Mouse (Mus musculus): Measurements from ENCODE around the gene Capn5. TPM values are rescaled to one million over a fixed set of nuclear protein-coding genes. Genes with fewer than 3 reads are reported as not detected.

The Capn5 gene
- polyA plus RNA-seq (2016; fragmentation: Nextera tagmentation; extraction: Ambion mirVana), result 6.4 and 7.0 TPM in 2 replicates

- Histone ChIP-seq H3K4me1 (peaks cover 20% of the 10 kb centered on the region), H3K36me3 (no peaks in the 10 kb centered on the region), H3K9me3 (replicated peaks) (no peaks in the 10 kb centered on the region), H3K27me3 (ENCODE audit: low read depth, poor library complexity, severe bottlenecking) (peaks cover 37% of the 10 kb centered on the region), H3K4me3 (peak within 1 kb of the TSS; percentile 84), H3K27ac (replicated peaks) (peak within 1 kb of the TSS; percentile 83)
- 2% methylated on average over 41 of the region's 44 CpGs for WGBS
- DNase-seq (ENCODE audit: low spot score), result peak; percentile 84
Measured at GRCm38 (mm10) chr7:98177929-98178559, at the start of gene Capn5. Gene Capn5 (minus strand): TSS chr7:98178274.

GRCm38 (mm10) chr7:98223796-98224195 is 45.7 kb upstream of the Capn5 start:
- Histone ChIP-seq H3K27me3 (ENCODE audit: low read depth, poor library complexity, severe bottlenecking) (no peaks in the 10 kb centered on the region), H3K4me3 (no peak overlapping the region), H3K27ac (replicated peaks) (no peak overlapping the region), H3K36me3 (no peaks in the 10 kb centered on the region), H3K4me1 (no peaks in the 10 kb centered on the region), H3K9me3 (replicated peaks) (no peaks in the 10 kb centered on the region)
- WGBS, result 95% methylated on average over 4 of the region's 4 CpGs
- DNase-seq (ENCODE audit: low spot score), result no peak

GRCm38 (mm10) chr7:98216713-98217112 is 38.6 kb upstream of the Capn5 start:
- Histone ChIP-seq H3K4me1 (no peaks in the 10 kb centered on the region), H3K27ac (replicated peaks) (no peak overlapping the region), H3K4me3 (no peak overlapping the region), H3K9me3 (replicated peaks) (no peaks in the 10 kb centered on the region), H3K27me3 (ENCODE audit: low read depth, poor library complexity, severe bottlenecking) (no peaks in the 10 kb centered on the region), H3K36me3 (no peaks in the 10 kb centered on the region)
- DNase-seq (ENCODE audit: low spot score), result no peak

- no peak for DNase-seq (ENCODE audit: low spot score)
- Histone ChIP-seq H3K36me3 (no peaks in the 10 kb centered on the region), H3K4me3 (no peak overlapping the region), H3K27ac (replicated peaks) (no peak overlapping the region), H3K9me3 (replicated peaks) (no peaks in the 10 kb centered on the region), H3K4me1 (no peaks in the 10 kb centered on the region), H3K27me3 (ENCODE audit: low read depth, poor library complexity, severe bottlenecking) (peaks cover 8% of the 10 kb centered on the region; the same call in 1 of the 2 replicates)
- 83% methylated on average over 4 of the region's 4 CpGs for WGBS
Measured at GRCm38 (mm10) chr7:98202946-98203345, 24.9 kb upstream of the Capn5 start.

- WGBS, result 85% methylated on average over 5 of the region's 5 CpGs
- Histone ChIP-seq H3K4me1 (no peaks in the 10 kb centered on the region), H3K4me3 (no peak overlapping the region), H3K9me3 (replicated peaks) (no peaks in the 10 kb centered on the region), H3K36me3 (no peaks in the 10 kb centered on the region), H3K27ac (replicated peaks) (no peak overlapping the region), H3K27me3 (ENCODE audit: low read depth, poor library complexity, severe bottlenecking) (peaks cover 13% of the 10 kb centered on the region)
- no peak for DNase-seq (ENCODE audit: low spot score)
Measured at GRCm38 (mm10) chr7:98201493-98202028, 23.5 kb upstream of the Capn5 start.

- Histone ChIP-seq H3K27ac (replicated peaks) (no peak overlapping the region), H3K36me3 (no peaks in the 10 kb centered on the region), H3K4me3 (no peak overlapping the region), H3K9me3 (replicated peaks) (no peaks in the 10 kb centered on the region), H3K27me3 (ENCODE audit: low read depth, poor library complexity, severe bottlenecking) (peaks cover 25% of the 10 kb centered on the region), H3K4me1 (no peaks in the 10 kb centered on the region)
- WGBS, result 86% methylated on average over 3 of the region's 3 CpGs
- DNase-seq (ENCODE audit: low spot score), result no peak
Measured at GRCm38 (mm10) chr7:98200396-98200795, 22.3 kb upstream of the Capn5 start.

GRCm38 (mm10) chr7:98199381-98199780 is 21.3 kb upstream of the Capn5 start, which contains the start of gene B3gnt6:
Gene B3gnt6 (minus strand): TSS chr7:98199481.
- WGBS, result 92% methylated on average over 4 of the region's 4 CpGs
- no peaks in the 10 kb centered on the region for H3K36me3 ChIP-seq
- peaks cover 35% of the 10 kb centered on the region for H3K27me3 ChIP-seq (ENCODE audit: low read depth, poor library complexity, severe bottlenecking)
- H3K4me3 ChIP-seq, result no peak within 1 kb of the TSS
- H3K27ac ChIP-seq (replicated peaks), result no peak within 1 kb of the TSS
- DNase-seq (ENCODE audit: low spot score), result no peak
- H3K9me3 ChIP-seq (replicated peaks), result no peaks in the 10 kb centered on the region
- H3K4me1 ChIP-seq, result peaks cover 2% of the 10 kb centered on the region

GRCm38 (mm10) chr7:98195151-98195801 is 17.2 kb upstream of the Capn5 start:
- Histone ChIP-seq H3K4me3 (no peak overlapping the region), H3K27me3 (ENCODE audit: low read depth, poor library complexity, severe bottlenecking) (peaks cover 71% of the 10 kb centered on the region), H3K36me3 (no peaks in the 10 kb centered on the region), H3K27ac (replicated peaks) (no peak overlapping the region), H3K4me1 (peaks cover 17% of the 10 kb centered on the region), H3K9me3 (replicated peaks) (no peaks in the 10 kb centered on the region)
- DNase-seq (ENCODE audit: low spot score), result no peak
- WGBS, result 44% methylated on average over 10 of the region's 10 CpGs

- H3K4me1 ChIP-seq, result peaks cover 22% of the 10 kb centered on the region
- no peaks in the 10 kb centered on the region for H3K9me3 ChIP-seq (replicated peaks)
- peak; percentile 47 for DNase-seq (ENCODE audit: low spot score)
- no peak overlapping the region for H3K27ac ChIP-seq (replicated peaks)
- H3K36me3 ChIP-seq, result no peaks in the 10 kb centered on the region
- peak overlapping the region; percentile 58 for H3K4me3 ChIP-seq
- 3% methylated on average over 61 of the region's 61 CpGs for WGBS
- peaks cover 78% of the 10 kb centered on the region for H3K27me3 ChIP-seq (ENCODE audit: low read depth, poor library complexity, severe bottlenecking)
Measured at GRCm38 (mm10) chr7:98194026-98194792, 16.1 kb upstream of the Capn5 start.

GRCm38 (mm10) chr7:98193515-98194025 is 15.5 kb upstream of the Capn5 start:
- H3K36me3 ChIP-seq, result no peaks in the 10 kb centered on the region
- no peak overlapping the region for H3K27ac ChIP-seq (replicated peaks)
- H3K4me1 ChIP-seq, result peaks cover 22% of the 10 kb centered on the region
- H3K9me3 ChIP-seq (replicated peaks), result no peaks in the 10 kb centered on the region
- peaks cover 80% of the 10 kb centered on the region for H3K27me3 ChIP-seq (ENCODE audit: low read depth, poor library complexity, severe bottlenecking)
- WGBS, result 7% methylated on average over 36 of the region's 36 CpGs
- peak; percentile 57 for DNase-seq (ENCODE audit: low spot score)
- H3K4me3 ChIP-seq, result peak overlapping the region; percentile 58

- H3K27me3 ChIP-seq (ENCODE audit: low read depth, poor library complexity, severe bottlenecking), result peaks cover 73% of the 10 kb centered on the region
- H3K36me3 ChIP-seq, result no peaks in the 10 kb centered on the region
- peaks cover 28% of the 10 kb centered on the region for H3K4me1 ChIP-seq
- H3K4me3 ChIP-seq, result no peak overlapping the region
- no peak for DNase-seq (ENCODE audit: low spot score)
- no peak overlapping the region for H3K27ac ChIP-seq (replicated peaks)
- no peaks in the 10 kb centered on the region for H3K9me3 ChIP-seq (replicated peaks)
- 61% methylated on average over 17 of the region's 17 CpGs for WGBS
Measured at GRCm38 (mm10) chr7:98191571-98192250, 13.6 kb upstream of the Capn5 start.

GRCm38 (mm10) chr7:98190578-98190977 is 12.5 kb upstream of the Capn5 start:
- DNase-seq (ENCODE audit: low spot score), result no peak
- peaks cover 39% of the 10 kb centered on the region for H3K4me1 ChIP-seq
- WGBS, result 84% methylated on average over 1 of the region's 1 CpGs
- H3K36me3 ChIP-seq, result no peaks in the 10 kb centered on the region
- H3K9me3 ChIP-seq (replicated peaks), result no peaks in the 10 kb centered on the region
- no peak overlapping the region for H3K4me3 ChIP-seq
- H3K27me3 ChIP-seq (ENCODE audit: low read depth, poor library complexity, severe bottlenecking), result peaks cover 65% of the 10 kb centered on the region
- H3K27ac ChIP-seq (replicated peaks), result no peak overlapping the region

Measured in midbrain, embryonic 10.5 days (tissue).